Mouse (Mus musculus): Measurements from ENCODE around the gene Scarb2.

The Scarb2 gene

DNA sequence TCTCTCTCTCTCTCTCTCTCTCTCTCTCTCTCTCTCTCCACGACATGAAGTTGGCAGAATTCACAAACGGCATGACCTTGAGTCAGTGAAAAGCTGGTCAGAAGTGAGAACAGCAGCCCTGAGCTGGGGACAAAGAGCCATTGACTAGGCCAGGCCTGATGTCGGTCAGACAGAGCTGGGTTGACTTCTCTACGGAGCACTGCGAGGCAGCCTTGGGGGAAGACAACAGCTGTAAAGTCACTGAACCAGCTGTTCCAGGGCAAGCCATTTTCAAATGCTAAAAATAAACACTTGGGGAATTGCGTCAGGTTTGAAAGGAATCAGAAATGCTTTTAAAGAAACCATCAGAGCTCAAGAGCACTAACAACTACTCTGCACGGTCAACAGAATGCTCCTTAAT, 13.2 kb downstream of the Scarb2 start:
- DNase-seq = peak; percentile 55 to 83

GRCm38 (mm10) chr5:92490779-92491178, 15.9 kb downstream of the Scarb2 start:
- peak in 1 of 2 experiments; percentile 29 for DNase-seq

- DNase-seq = no peak
Measured at GRCm38 (mm10) chr5:92490304-92490703, 16.3 kb downstream of the Scarb2 start.

- DNase-seq = peak; percentile 52 to 72
Measured at GRCm38 (mm10) chr5:92489503-92489902, 17.1 kb downstream of the Scarb2 start.

GRCm38 (mm10) chr5:92488961-92489360, 17.7 kb downstream of the Scarb2 start:
- DNase-seq = peak; percentile 59 to 78

DNA sequence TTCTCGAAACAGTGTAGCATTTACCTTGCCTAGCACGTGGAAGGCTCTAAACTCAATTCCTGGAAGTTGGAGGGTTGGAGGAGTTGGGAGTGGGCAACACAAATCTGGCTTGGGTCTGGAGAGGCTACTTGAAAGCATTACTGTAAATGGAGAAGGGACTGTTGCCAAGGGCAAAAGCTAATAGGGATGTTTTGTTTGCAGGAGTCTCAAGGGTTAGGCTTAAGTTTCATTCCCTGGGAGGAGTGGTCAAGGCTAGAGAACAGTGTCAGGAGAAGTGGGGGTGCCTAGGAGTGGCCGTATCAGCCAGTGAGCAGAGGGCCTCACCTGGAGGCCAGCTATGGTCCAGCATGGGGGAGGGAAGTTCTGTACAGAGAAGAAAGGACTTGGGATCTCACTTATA, 18.2 kb downstream of the Scarb2 start:
- DNase-seq = peak; percentile 68 to 78

DNA sequence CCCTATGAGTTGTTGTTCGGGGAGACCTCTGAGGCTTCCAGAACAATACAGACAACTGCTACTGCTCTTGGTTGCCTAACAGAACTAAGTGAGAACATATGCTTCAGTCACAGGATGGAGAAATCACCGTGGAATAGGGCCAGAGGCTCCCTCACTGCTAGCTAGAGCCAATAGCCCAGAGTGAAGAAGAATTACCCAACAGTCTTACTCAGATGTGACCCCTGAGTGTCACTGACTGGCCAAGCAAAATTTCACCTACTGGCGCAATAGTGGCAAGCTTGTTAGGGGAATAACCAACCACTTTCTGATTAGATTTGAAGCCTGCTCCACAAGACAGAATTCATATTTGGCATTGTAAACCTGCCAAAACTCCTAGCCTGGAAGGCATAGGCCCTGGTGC, 19.9 kb downstream of the Scarb2 start:
- DNase-seq = peak; percentile 66 to 68

- no peak for DNase-seq
Measured at GRCm38 (mm10) chr5:92484880-92485279, 21.8 kb downstream of the Scarb2 start.

DNA sequence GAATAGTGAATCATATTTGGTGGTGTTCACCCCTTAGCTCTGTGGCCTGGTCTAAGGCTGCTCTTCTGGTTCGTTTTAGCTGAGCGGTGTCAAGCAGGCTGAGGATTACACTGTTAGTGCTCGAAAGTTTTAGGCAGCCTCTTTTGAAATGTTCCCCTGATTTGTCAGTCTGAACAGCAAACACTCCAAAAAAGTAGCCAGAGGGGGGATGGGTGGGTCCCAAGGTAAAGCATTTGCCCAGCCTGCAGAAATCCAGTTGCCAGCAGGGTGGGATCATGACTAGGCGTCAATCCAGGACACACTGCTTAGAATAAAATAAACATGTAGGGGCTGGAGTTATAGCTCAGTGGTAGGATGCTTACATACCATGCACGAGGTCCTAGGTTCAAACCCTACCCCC, 33.8 kb downstream of the Scarb2 start:
- DNase-seq = peak; percentile 28 to 33

- DNase-seq = no peak
Measured at GRCm38 (mm10) chr5:92471531-92471930, 35.1 kb downstream of the Scarb2 start.

- no peak for DNase-seq
Measured at GRCm38 (mm10) chr5:92469201-92470130, 37.2 kb downstream of the Scarb2 start.

GRCm38 (mm10) chr5:92468234-92468633, 38.4 kb downstream of the Scarb2 start:
- DNase-seq = no peak

GRCm38 (mm10) chr5:92467102-92467766, 39.4 kb downstream of the Scarb2 start:
- peak in 1 of 2 experiments; percentile 25 for DNase-seq

DNA sequence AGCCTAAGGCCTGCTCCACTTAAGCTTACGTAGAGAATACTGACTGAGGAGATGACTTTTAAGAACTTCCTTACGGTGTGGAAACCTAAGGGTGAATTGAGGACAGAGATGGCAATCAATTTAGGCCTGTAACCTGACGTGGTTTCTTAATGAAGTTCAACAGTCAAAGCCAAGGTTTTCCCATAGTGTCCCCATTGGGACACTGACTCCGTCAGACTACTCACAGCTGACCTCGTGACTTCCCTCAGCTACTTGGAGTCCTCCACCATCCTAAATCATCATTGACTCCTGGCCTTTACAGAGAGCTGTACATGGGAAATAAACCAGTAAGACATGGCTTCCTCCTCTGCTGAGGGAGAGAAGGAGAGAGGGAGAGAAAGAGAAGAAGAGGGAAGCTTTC, 41.1 kb downstream of the Scarb2 start:
- no peak for DNase-seq

- peak; percentile 77 to 81 for DNase-seq
Measured at GRCm38 (mm10) chr5:92461321-92461720, 45.3 kb downstream of the Scarb2 start.

DNA sequence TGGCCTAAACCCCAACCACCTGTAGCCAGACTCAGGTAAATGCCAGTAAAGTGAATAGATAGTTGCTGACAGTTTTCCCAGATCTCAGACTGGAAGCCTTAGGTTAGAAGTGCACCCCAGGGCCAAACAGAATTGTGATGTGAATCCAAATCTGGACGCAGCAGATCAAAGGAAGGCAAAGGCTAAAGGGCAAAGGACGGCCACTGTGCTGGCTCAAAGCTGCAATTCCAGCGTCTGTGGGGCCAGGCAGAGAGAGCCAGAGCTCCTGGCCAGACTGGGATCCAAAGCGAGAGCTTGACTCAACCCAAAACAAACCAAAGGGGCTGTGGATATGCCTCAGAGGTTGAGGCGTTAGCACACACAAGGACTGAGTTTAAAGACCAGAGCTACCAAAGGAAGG, 47.9 kb downstream of the Scarb2 start:
- DNase-seq = no peak

DNA sequence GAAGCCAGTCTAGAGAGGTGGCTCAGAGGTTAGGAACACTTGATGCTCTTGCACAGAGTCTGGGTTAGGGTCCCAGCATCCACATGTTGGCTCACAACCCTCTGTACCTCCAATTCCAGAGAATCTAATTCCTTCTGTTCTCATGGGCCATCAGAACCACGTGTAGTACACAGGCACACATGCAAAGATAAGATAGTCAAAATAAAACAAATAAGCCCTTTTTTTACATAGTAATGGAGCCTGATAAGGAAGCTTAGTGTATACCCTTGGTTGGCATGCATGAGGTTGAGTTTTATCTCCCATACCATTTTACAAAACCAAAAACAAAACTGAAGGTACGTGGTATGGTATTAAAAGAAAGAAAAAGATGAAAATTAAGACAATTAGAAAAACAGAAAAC, 49.2 kb downstream of the Scarb2 start:
- no peak for DNase-seq

DNA sequence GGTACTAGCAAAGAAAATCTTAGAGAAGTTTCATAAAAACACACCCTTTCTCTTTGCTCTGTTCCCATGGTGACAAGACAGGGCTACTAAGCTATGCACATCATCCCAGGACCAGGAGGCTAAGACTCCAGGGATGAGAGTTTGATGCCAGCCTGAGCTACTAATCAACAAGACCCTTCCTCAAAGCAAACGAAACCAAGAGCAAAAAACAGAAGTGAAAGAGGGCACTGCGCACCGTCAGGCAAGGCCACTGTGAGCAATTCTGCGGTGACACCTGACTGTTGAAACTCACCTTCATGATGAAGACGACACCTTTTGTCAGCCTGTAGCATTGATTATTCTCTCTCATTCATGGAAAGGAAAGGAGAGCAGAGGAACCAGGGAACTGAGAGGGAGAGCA, 53.8 kb downstream of the Scarb2 start:
- DNase-seq = no peak

- no peak for DNase-seq
Measured at GRCm38 (mm10) chr5:92446736-92447135, 59.9 kb downstream of the Scarb2 start.

DNA sequence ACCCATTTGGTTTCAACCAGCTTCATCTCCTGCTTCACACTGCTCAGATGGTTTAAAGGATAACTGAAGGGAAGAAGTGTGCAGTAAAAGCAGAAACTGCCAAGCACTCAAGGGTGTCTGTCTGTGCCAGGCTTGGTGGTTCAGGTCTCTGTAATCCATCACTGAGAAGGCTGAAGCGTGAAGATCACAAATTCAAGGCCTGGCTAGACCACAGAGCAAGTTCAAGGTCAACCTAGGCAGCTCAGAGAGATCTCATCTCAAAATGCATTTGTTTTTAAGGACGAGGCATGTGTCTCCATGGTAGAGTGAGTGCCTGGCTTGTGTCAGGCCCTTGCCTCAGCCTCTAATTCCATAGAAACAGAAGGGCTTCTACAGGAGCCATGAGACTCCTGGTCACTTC, 61.6 kb downstream of the Scarb2 start:
- DNase-seq = no peak

DNA sequence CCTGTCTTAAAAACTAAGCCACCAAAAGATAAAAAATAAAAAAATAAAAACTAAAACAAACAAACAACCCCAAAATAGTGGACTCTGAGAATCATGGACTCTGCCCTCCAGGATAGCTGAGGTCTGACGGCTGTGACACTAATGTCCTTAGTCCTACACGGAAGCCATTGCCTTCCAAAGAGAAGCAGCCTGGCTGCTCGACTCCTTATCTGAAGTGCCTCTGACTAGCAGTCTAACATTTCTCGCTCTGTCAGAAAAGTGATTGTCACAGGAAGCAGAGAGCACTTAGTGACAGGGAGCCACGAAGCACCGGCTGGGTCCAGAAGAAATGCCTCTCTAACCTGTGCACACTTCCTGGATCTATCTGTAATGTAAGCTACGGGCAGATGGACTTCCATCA, 63.7 kb downstream of the Scarb2 start:
- DNase-seq = no peak

GRCm38 (mm10) chr5:92441494-92441893, 65.1 kb downstream of the Scarb2 start:
- DNase-seq = peak; percentile 47 to 49

DNA sequence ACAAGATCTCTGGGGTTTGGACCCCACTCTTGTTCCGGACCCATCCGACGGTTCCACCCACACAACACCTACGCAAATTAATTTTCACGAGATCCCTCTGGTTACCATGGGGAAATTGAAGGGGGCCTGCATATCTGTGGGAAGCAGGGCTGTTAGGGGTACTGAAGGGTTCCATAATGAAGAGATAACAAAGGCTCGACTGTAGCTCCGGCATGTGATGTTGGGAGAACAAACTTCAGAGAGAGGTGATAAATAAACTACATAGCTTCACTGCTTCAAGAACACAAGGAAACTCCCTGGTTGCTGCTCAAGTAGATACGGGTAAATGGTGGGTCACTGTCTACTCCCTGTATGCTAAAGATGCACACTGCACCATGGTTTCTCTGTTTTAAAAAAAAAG, 68.1 kb downstream of the Scarb2 start:
- no peak for DNase-seq

- DNase-seq = peak; percentile 97
Measured at GRCm38 (mm10) chr5:92435025-92435584, 71.5 kb downstream of the Scarb2 start, which contains the start of gene Nup54. Gene Nup54, minus strand, starts transcription at chr5:92435219.
